Mouse (Mus musculus) liver, postnatal 0 days (tissue): ENCODE data around the gene Tspear. TPM values are rescaled to one million over a fixed set of nuclear protein-coding genes. Genes with fewer than 3 reads are reported as not detected.

Experiments used
- ATAC-seq: fragments of 200-750 bp; cut with Nextera tagmentation; 2 replicates; pipeline ENCODE4 v1.8.0; 2017; ENCODE audit warnings: mild to moderate bottlenecking, moderate library complexity
- DNase-seq: peaks from one replicate; pipeline ENCODE4 v3.0.0-alpha.2; 2016
- H3K27ac ChIP-seq: fragments of 300-500 bp; sonication (generic); 2 replicates; pipeline ENCODE4 v1.5.1; 2014; ENCODE audit warnings: antibody characterized with exemption, moderate library complexity, mild to moderate bottlenecking, low read depth
- H3K27me3 ChIP-seq: fragments of 300-500 bp; sonication (generic); 2 replicates; pipeline ENCODE4 v1.6.1; 2014; ENCODE audit warnings: low read length, control low read depth, mixed read lengths; ENCODE audit not compliant: insufficient read depth
- H3K36me3 ChIP-seq: fragments of 300-500 bp; sonication (generic); replicated peaks from 2 replicates; pipeline ENCODE4 v1.6.1; 2014; ENCODE audit warnings: mild to moderate bottlenecking, control low read depth, low read length, moderate library complexity, mixed read lengths; ENCODE audit not compliant: insufficient read depth
- H3K4me1 ChIP-seq: fragments of 300-500 bp; sonication (generic); 2 replicates; pipeline ENCODE4 v1.6.1; 2014; ENCODE audit warnings: antibody characterized with exemption, mild to moderate bottlenecking, control low read depth; ENCODE audit not compliant: insufficient read depth
- H3K4me2 ChIP-seq: fragments of 300-500 bp; sonication (generic); 2 replicates; pipeline ENCODE4 v1.6.1; 2014; ENCODE audit warnings: low read depth, mild to moderate bottlenecking, low read length, moderate library complexity, mixed read lengths
- H3K4me3 ChIP-seq: fragments of 300-500 bp; sonication (generic); 2 replicates; pipeline ENCODE4 v1.5.1; 2014; ENCODE audit warnings: low read depth, low read length
- H3K9ac ChIP-seq: fragments of 300-500 bp; sonication (generic); replicated peaks from 2 replicates; pipeline ENCODE4 v1.6.1; 2014; ENCODE audit warnings: mild to moderate bottlenecking, moderate library complexity
- H3K9me3 ChIP-seq: fragments of 300-500 bp; sonication (generic); 2 replicates; pipeline ENCODE4 v1.6.1; 2016; ENCODE audit warnings: mild to moderate bottlenecking, control low read depth, low read length, mixed read lengths
- CTCF ChIP-seq: sonication (generic); IDR thresholded peaks from 2 replicates; pipeline ENCODE4 v1.5.1; 2016; ENCODE audit warnings: antibody characterized with exemption, low read depth
- EP300 ChIP-seq: IDR thresholded peaks from 2 replicates; pipeline ENCODE4 v1.6.1; 2016; ENCODE audit warnings: antibody characterized with exemption, low read depth, mild to moderate bottlenecking
- WGBS: fragments of 180-500 bp; shearing (Covaris S2); extraction: QIAGEN DNeasy Blood & Tissue Kit; methylation state at CpG from one replicate; pipeline ENCODE4 v1.1.7; 2014; ENCODE audit not compliant: insufficient replicate concordance; 5-methylcytosine and 5-hydroxymethylcytosine counted together
- polyA plus RNA-seq: library from polyadenylated mRNA; unstranded; fragments of >200 nt; fragmentation: Nextera tagmentation; extraction: Ambion mirVana; gene quantifications from 2 replicates; pipeline ENCODE4 v1.2.1, GENCODE M21; 2015

Tspear gene
- polyA plus RNA-seq, 1 experiment from 2014 or later = 0.06 TPM

DNA sequence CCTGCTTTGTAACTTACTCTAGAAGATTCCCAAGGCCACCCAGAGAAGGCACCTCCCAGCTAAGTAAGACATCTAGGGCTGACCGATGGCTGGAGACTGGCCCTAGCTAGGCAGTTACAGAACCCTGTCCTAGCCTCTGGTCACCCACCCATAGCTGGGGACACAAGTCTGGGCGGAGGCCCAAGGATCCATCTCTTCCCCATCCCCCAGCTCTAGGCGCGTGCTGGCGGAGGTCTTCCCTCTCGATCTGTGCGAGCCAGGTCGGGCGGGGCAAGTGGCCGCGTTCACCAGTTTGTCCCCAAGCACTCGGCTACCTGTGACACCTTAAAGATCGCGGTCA is 215.5 kb downstream of the Tspear start:
- ATAC-seq (peak; percentile 11; the same call in 1 of the 2 replicates), DNase-seq (no peak)
- Histone ChIP-seq H3K4me1 (peaks cover 9% of the 10 kb centered on the region), H3K4me2 (peak overlapping the region; percentile 73), H3K27ac (peak overlapping the region; percentile 94), H3K4me3 (peak overlapping the region; percentile 64), H3K36me3 (no peaks in the 10 kb centered on the region), H3K9ac (peak overlapping the region; percentile 79), H3K27me3 (peaks cover 6% of the 10 kb centered on the region; the same call in 1 of the 2 replicates), H3K9me3 (no peaks in the 10 kb centered on the region)
- WGBS = 2% methylated on average over 14 of the region's 14 CpGs
- TF ChIP-seq EP300 (no peak), CTCF (no peak)

DNA sequence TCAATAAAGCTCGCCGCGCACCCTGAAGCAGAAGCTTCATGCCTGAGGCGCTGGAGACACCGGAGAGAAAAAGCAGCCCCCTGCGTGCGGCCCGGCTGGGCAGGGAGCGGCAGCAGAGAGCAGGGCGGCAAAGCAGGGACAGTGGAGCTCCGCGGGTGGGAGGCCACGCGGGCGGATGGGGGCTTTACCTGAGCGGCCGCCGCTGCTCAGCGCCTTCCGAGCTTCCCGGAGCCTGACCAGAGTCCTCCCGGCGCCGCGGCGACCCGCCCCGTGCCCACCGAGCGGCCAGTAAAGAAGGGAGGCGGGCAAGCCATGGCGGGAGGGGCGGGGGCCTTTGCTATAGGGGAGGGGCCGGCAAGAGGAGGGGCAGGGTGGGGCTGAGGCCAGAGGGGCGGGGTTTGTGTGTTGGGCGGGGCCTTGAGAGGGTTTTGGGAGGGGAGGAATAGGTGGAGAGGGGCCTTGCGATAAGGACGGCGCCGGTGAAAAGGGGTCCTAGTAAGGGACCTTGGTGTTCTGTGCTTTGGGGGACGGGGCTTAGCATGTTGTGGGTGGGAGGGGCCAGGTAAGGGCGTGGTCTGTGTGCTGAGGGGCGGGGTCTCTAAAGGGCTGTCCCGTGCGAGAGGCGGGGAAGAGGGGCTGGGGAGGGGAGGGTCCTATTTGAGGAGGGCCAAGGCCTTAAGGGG is 216.0 kb downstream of the Tspear start, which contains the start of gene Lrrc3:
Gene Lrrc3 (minus strand): TSS at position 326 of the 683 bp plus-strand sequence.
- H3K4me3 ChIP-seq = peak within 1 kb of the TSS; percentile 64
- under 1% methylated on average over 29 of the region's 46 CpGs for WGBS
- DNase-seq = peak; percentile 85

GRCm38 (mm10) chr10:77902894-77903715 is 216.7 kb downstream of the Tspear start:
- Histone ChIP-seq H3K4me1 (peaks cover 3% of the 10 kb centered on the region; the same call in 1 of the 2 replicates), H3K27me3 (peaks cover 6% of the 10 kb centered on the region; the same call in 1 of the 2 replicates), H3K27ac (peak overlapping the region; percentile 94; the same call in 1 of the 2 replicates), H3K9me3 (no peaks in the 10 kb centered on the region), H3K4me3 (peak overlapping the region; percentile 64), H3K36me3 (no peaks in the 10 kb centered on the region), H3K4me2 (peak overlapping the region; percentile 73), H3K9ac (peak overlapping the region; percentile 41; the same call in 1 of the 2 replicates)
- no peak for TF ChIP-seq EP300
- TF ChIP-seq CTCF = no peak
- DNase-seq (peak; percentile 89), ATAC-seq (peak; percentile 74)
- 6% methylated on average over 35 of the region's 35 CpGs for WGBS

More for the DNA sequence above, 216.0 kb downstream of the Tspear start, which contains the start of gene Lrrc3:
- peaks cover 9% of the 10 kb centered on the region for H3K4me1 ChIP-seq
- no peaks in the 10 kb centered on the region for H3K36me3 ChIP-seq
- H3K27me3 ChIP-seq = peaks cover 6% of the 10 kb centered on the region; the same call in 1 of the 2 replicates
- TF ChIP-seq EP300 (no peak), CTCF (peak; percentile 23; the same call in 1 of the 2 replicates)
- H3K27ac ChIP-seq = peak within 1 kb of the TSS; percentile 94
- peak within 1 kb of the TSS; percentile 79 for H3K9ac ChIP-seq
- H3K9me3 ChIP-seq = no peaks in the 10 kb centered on the region
- peak within 1 kb of the TSS; percentile 73 for H3K4me2 ChIP-seq
- peak; percentile 78 for ATAC-seq

- H3K4me2 ChIP-seq = no peak overlapping the region
- H3K4me1 ChIP-seq = no peaks in the 10 kb centered on the region
- no peak overlapping the region for H3K9ac ChIP-seq
- H3K27ac ChIP-seq = no peak overlapping the region
- H3K36me3 ChIP-seq = no peaks in the 10 kb centered on the region
- TF ChIP-seq CTCF = no peak
- no peak for TF ChIP-seq EP300
- H3K9me3 ChIP-seq = no peaks in the 10 kb centered on the region
- WGBS = 64% methylated on average over 7 of the region's 7 CpGs
- DNase-seq (no peak), ATAC-seq (no peak)
- H3K4me3 ChIP-seq = no peak overlapping the region
- H3K27me3 ChIP-seq = no peaks in the 10 kb centered on the region
Observed at GRCm38 (mm10) chr10:77912605-77913004, 226.2 kb downstream of the Tspear start.

DNA sequence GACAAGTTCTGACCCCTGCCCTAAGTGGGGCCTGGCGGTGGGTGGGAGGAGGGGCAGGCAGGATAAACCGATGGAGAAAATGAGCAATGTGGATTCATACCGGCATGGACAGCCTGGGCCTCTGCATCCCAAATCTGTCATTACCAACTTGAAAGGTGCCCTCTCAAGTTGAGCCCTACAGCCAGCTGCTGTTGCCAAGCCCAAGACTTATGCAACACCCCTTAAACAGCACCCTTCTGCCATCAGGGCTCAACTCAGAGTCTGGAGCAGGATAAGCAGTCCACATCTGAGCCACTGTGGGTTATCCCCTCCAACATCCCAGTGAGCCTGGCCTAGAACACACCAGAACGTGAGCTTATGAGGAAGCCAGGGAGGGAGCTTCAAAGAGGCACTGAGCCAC is 226.9 kb downstream of the Tspear start:
- no peak overlapping the region for H3K9ac ChIP-seq
- 72% methylated on average over 4 of the region's 4 CpGs for WGBS
- no peaks in the 10 kb centered on the region for H3K36me3 ChIP-seq
- H3K27me3 ChIP-seq = no peaks in the 10 kb centered on the region
- no peaks in the 10 kb centered on the region for H3K4me1 ChIP-seq
- ATAC-seq = no peak
- no peaks in the 10 kb centered on the region for H3K9me3 ChIP-seq
- H3K27ac ChIP-seq = no peak overlapping the region
- no peak for DNase-seq
- no peak for TF ChIP-seq CTCF
- TF ChIP-seq EP300 = no peak
- H3K4me2 ChIP-seq = no peak overlapping the region
- H3K4me3 ChIP-seq = no peak overlapping the region

GRCm38 (mm10) chr10:77916636-77917335 is 230.4 kb downstream of the Tspear start:
- no peaks in the 10 kb centered on the region for H3K27me3 ChIP-seq
- H3K9ac ChIP-seq = no peak overlapping the region
- ATAC-seq = no peak
- TF ChIP-seq CTCF = peak; percentile 94
- no peak for TF ChIP-seq EP300
- no peak overlapping the region for H3K4me2 ChIP-seq
- H3K36me3 ChIP-seq = no peaks in the 10 kb centered on the region
- H3K27ac ChIP-seq = no peak overlapping the region
- H3K4me1 ChIP-seq = no peaks in the 10 kb centered on the region
- no peaks in the 10 kb centered on the region for H3K9me3 ChIP-seq
- no peak overlapping the region for H3K4me3 ChIP-seq
- DNase-seq = peak; percentile 83
- WGBS = 53% methylated on average over 8 of the region's 8 CpGs
